Mouse (Mus musculus) right cerebral cortex, postnatal 14 days (tissue): ENCODE measurements around the gene D630045J12Rik.

Experiments
- DNase-seq: peaks from one replicate; pipeline ENCODE4 v3.0.0; 2022

Gene D630045J12Rik

GRCm38 (mm10) chr6:38129883-38130282 is 123.9 kb downstream of the D630045J12Rik start:
- DNase-seq = no peak

- no peak for DNase-seq
Measured at GRCm38 (mm10) chr6:38128115-38128514, 125.7 kb downstream of the D630045J12Rik start.

- DNase-seq = no peak
Measured at GRCm38 (mm10) chr6:38125462-38125861, 128.3 kb downstream of the D630045J12Rik start.

- DNase-seq = no peak
Measured at GRCm38 (mm10) chr6:38124882-38125281, 128.9 kb downstream of the D630045J12Rik start.

GRCm38 (mm10) chr6:38124207-38124835 is 129.5 kb downstream of the D630045J12Rik start, which contains the start of gene Atp6v0a4:
Gene Atp6v0a4 (minus strand): TSS chr6:38124586.
- DNase-seq = no peak

- DNase-seq = no peak
Measured at GRCm38 (mm10) chr6:38123471-38124206, 130.2 kb downstream of the D630045J12Rik start.

GRCm38 (mm10) chr6:38122791-38123190 is 131.0 kb downstream of the D630045J12Rik start:
- no peak for DNase-seq

GRCm38 (mm10) chr6:38121843-38122242 is 132.0 kb downstream of the D630045J12Rik start:
- DNase-seq = no peak

GRCm38 (mm10) chr6:38120681-38121371 is 133.0 kb downstream of the D630045J12Rik start:
- no peak for DNase-seq

GRCm38 (mm10) chr6:38118341-38118740 is 135.5 kb downstream of the D630045J12Rik start:
- DNase-seq = no peak

GRCm38 (mm10) chr6:38116107-38116770 is 137.6 kb downstream of the D630045J12Rik start:
- no peak for DNase-seq

GRCm38 (mm10) chr6:38110859-38111258 is 142.9 kb downstream of the D630045J12Rik start:
- no peak for DNase-seq

- no peak for DNase-seq
Measured at GRCm38 (mm10) chr6:38109871-38110270, 143.9 kb downstream of the D630045J12Rik start.

GRCm38 (mm10) chr6:38109160-38109795 is 144.5 kb downstream of the D630045J12Rik start, which contains the start of gene Tmem213:
Gene Tmem213 (plus strand): TSS chr6:38109255.
- no peak for DNase-seq

GRCm38 (mm10) chr6:38108449-38108848 is 145.4 kb downstream of the D630045J12Rik start:
- DNase-seq = no peak

- DNase-seq = no peak
Measured at GRCm38 (mm10) chr6:38105924-38106323, 147.9 kb downstream of the D630045J12Rik start.

- DNase-seq = no peak
Measured at GRCm38 (mm10) chr6:38103775-38104174, 150.0 kb downstream of the D630045J12Rik start.

- no peak for DNase-seq
Measured at GRCm38 (mm10) chr6:38102216-38102795, 151.5 kb downstream of the D630045J12Rik start.

- no peak for DNase-seq
Measured at GRCm38 (mm10) chr6:38096961-38097370, 156.8 kb downstream of the D630045J12Rik start.

- DNase-seq = no peak
Measured at GRCm38 (mm10) chr6:38094701-38095100, 159.1 kb downstream of the D630045J12Rik start.

- DNase-seq = no peak
Measured at GRCm38 (mm10) chr6:38092539-38092938, 161.3 kb downstream of the D630045J12Rik start.
